ENCODE assay signal across 7 mouse cellular contexts in genomic region chr3:75557292-75557691, GRCm38 (mm10). TPM values are rescaled to one million over a fixed set of nuclear protein-coding genes. Genes with fewer than 3 reads are reported as not detected.
DNase-seq lines count a peak whose midpoint lies in the region; ATAC-seq and TF ChIP-seq lines count a peak whose summit lies in the region.

Serpini1 (plus strand) TSS chr3:75557547.

- peak within 1 kb of the TSS; percentile 69 for H3K4me2 ChIP-seq in intestine, embryonic 15.5 days (replicated peaks)

- H3K9ac ChIP-seq in intestine, embryonic 15.5 days = peak within 1 kb of the TSS; percentile 81

- H3K4me3 ChIP-seq in intestine, embryonic 15.5 days (replicated peaks) = peak within 1 kb of the TSS; percentile 79
- H3K4me3 ChIP-seq in small intestine, adult 2 months (ENCODE audit: low read depth, low read length) = peak within 1 kb of the TSS; percentile 67

- peak; percentile 95 for ATAC-seq in intestine, embryonic 15.5 days
- peak; percentile 89 for ATAC-seq in megakaryocyte-erythroid progenitor cell, adult 5-6 weeks (replicated peaks; ENCODE audit: low FRiP score, low TSS enrichment, poor library complexity, severe bottlenecking)

- TF ChIP-seq CTCF in small intestine, adult 2 months (IDR thresholded peaks at IDR 0.05; ENCODE audit: extremely low read depth, insufficient read length, insufficient replicate concordance, low read depth, low read length) = no peak

- DNase-seq in adrenal gland, postnatal 14 days = peak; percentile 91
- peak; percentile 94 for DNase-seq in embryo, embryonic 11 days
- peak; percentile 89 for DNase-seq in gastrocnemius, postnatal 25 days
- peak; percentile 91 to 93 for DNase-seq in left cerebral cortex, postnatal 14 days (ENCODE audit: low spot score in 2 of 2)

- H3K9me3 ChIP-seq in intestine, embryonic 15.5 days = no peaks in the 10 kb centered on the region

- no peaks in the 10 kb centered on the region for H3K27me3 ChIP-seq in intestine, embryonic 15.5 days (replicated peaks)
- no peaks in the 10 kb centered on the region for H3K27me3 ChIP-seq in small intestine, adult 2 months (ENCODE audit: control insufficient read depth, insufficient read depth, low read length)

- H3K36me3 ChIP-seq in intestine, embryonic 15.5 days = no peaks in the 10 kb centered on the region
- H3K36me3 ChIP-seq in small intestine, adult 2 months (ENCODE audit: control insufficient read depth, insufficient read depth, low read length) = no peaks in the 10 kb centered on the region

- 0% methylated on average over 19 of the region's 19 CpGs for WGBS in intestine, embryonic 15.5 days
- WGBS in small intestine, adult 2 months = under 1% methylated on average over 19 of the region's 19 CpGs

- peak within 1 kb of the TSS; percentile 80 for H3K27ac ChIP-seq in intestine, embryonic 15.5 days
- peak within 1 kb of the TSS; percentile 61 for H3K27ac ChIP-seq in small intestine, adult 2 months (ENCODE audit: insufficient read depth, low read depth, low read length)

- intact Hi-C loops in left cerebral cortex, postnatal 14 days (cut with DNase I) = loop anchor here (10.0 kb wide), 1 partner anchor 158 kb away; no protein-coding TSS in a partner anchor

- peak; percentile 64 for TF ChIP-seq POLR2A in small intestine, adult 2 months (IDR thresholded peaks at IDR 0.05; ENCODE audit: low read depth, low read length)

- H3K4me1 ChIP-seq in intestine, embryonic 15.5 days (replicated peaks) = 0 out of 2 replicates have a peak, but pooled peaks cover 4% of the 10 kb centered on the region
- H3K4me1 ChIP-seq in small intestine, adult 2 months (ENCODE audit: control insufficient read depth, insufficient read depth, insufficient read length, low read length) = peaks cover 2% of the 10 kb centered on the region; the same call in 1 of the 2 replicates

RNA-seq across cellular contexts. Expression of gene Serpini1, which starts in this region (rescaled TPM):
- total RNA-seq in adrenal gland, postnatal 14 days (2021) = 3.6 and 8.0 TPM in 2 replicates
- under 1 TPM; 0.56 to 0.83 TPM for total RNA-seq in gastrocnemius, postnatal 25 days (2021)
- polyA plus RNA-seq in intestine, embryonic 15.5 days (2015; fragmentation: Nextera tagmentation; extraction: Ambion mirVana) = 32.4 and 34.7 TPM in 2 replicates
- 100 to 1,000 TPM; 181 TPM for total RNA-seq in left cerebral cortex, postnatal 14 days (2021)
- total RNA-seq in megakaryocyte-erythroid progenitor cell, adult 5-6 weeks (2014; fragmentation: Nextera tagmentation) = 0.63 and 4.1 TPM in 2 replicates
- 0.14 and 3.3 TPM in 2 replicates for total RNA-seq in megakaryocyte-erythroid progenitor cell, adult 5-6 weeks (2017)
- polyA plus RNA-seq in small intestine, adult 2 months (2012; rRNA removed) = 0.41 and 2.0 TPM in 2 replicates

Comparison
In these comparisons a context has a peak if more than half of its experiments do, and no peak if none do; other contexts are left out.
1. Peak in every context shown above with its lines: DNase-seq, ATAC-seq, H3K4me3 ChIP-seq and H3K27ac ChIP-seq.
2. RNA of gene Serpini1 (total RNA-seq): 181 TPM in left cerebral cortex, postnatal 14 days; 3.6 to 8.0 TPM in adrenal gland, postnatal 14 days, 0.56 to 0.83 TPM in gastrocnemius, postnatal 25 days and 0.14 to 4.1 TPM in megakaryocyte-erythroid progenitor cell, adult 5-6 weeks; every median in the first group is over 10 times any median in the second.
3. RNA of gene Serpini1 (polyA plus RNA-seq): 32.4 to 34.7 TPM in intestine, embryonic 15.5 days; 0.41 to 2.0 TPM in small intestine, adult 2 months; every median in the first group is over 10 times any median in the second.
4. Peak in DNase-seq in gastrocnemius, postnatal 25 days; RNA of the gene not detected or under 1 TPM.